Mouse (Mus musculus): ENCODE results near the gene Gm6588. TPM values are rescaled to one million over a fixed set of nuclear protein-coding genes. Genes with fewer than 3 reads are reported as not detected.

The Gm6588 gene
- total and polyA plus RNA-seq, 3 experiments = not detected

GRCm38 (mm10) chr5:112432033-112432432 lies 17.2 kb upstream of the Gm6588 start:
- no peaks in the 10 kb centered on the region for H3K27me3 ChIP-seq (ENCODE audit: control insufficient read depth in 1 of 2, insufficient read depth in 2 of 2, low read length in 2 of 2)
- TF ChIP-seq E2F4 (IDR thresholded peaks at IDR 0.05; ENCODE audit: borderline replicate concordance, low read depth, low read length) (no peak), MEF2A (IDR thresholded peaks at IDR 0.05; ENCODE audit: extremely low read depth, insufficient replicate concordance, low read depth, low read length, poor library complexity, severe bottlenecking) (no peak)

GRCm38 (mm10) chr5:112433004-112433403 lies 16.2 kb upstream of the Gm6588 start:
- H3K9ac ChIP-seq (ENCODE audit: control insufficient read depth, low read depth, low read length, poor library complexity, severe bottlenecking) = no peak overlapping the region
- H3K4me3 ChIP-seq (ENCODE audit: control insufficient read depth in 1 of 2, insufficient read depth in 1 of 2, low read depth in 2 of 2, low read length in 2 of 2) = no peak overlapping the region
- H3K9me3 ChIP-seq (replicated peaks; ENCODE audit: insufficient read depth, low read length) = no peaks in the 10 kb centered on the region
- H3K36me3 ChIP-seq (ENCODE audit: control insufficient read depth in 1 of 2, insufficient read depth in 2 of 2, low read length in 2 of 2) = no peaks in the 10 kb centered on the region
- DNase-seq (ENCODE audit: low read depth, low spot score) = peak; percentile 55
- TF ChIP-seq ZC3H11A (IDR thresholded peaks at IDR 0.05; ENCODE audit: low read depth, low read length) (peak; percentile 26; the same call in 1 of the 2 replicates), RCOR1 (IDR thresholded peaks at IDR 0.05; ENCODE audit: low read depth, low read length) (no peak), TAL1 (IDR thresholded peaks at IDR 0.05; ENCODE audit: low read length) (no peak), SIN3A (IDR thresholded peaks at IDR 0.05; ENCODE audit: low read length) (no peak), SMC3 (IDR thresholded peaks at IDR 0.05; ENCODE audit: low read depth, low read length) (peak; percentile 69), RAD21 (IDR thresholded peaks at IDR 0.05; ENCODE audit: low read depth, low read length) (peak; percentile 78), CTCF (IDR thresholded peaks at IDR 0.05 in 2 of 3, conservative IDR thresholded peaks at IDR 0.05 in 1 of 3; ENCODE audit: control insufficient read depth in 1 of 3, insufficient read depth in 1 of 3, low read depth in 2 of 3, low read length in 3 of 3, poor library complexity in 1 of 3, severe bottlenecking in 1 of 3) (peak; percentile 73 to 82 (median 73))
- no peak overlapping the region for H3K27ac ChIP-seq (ENCODE audit: control insufficient read depth, low read depth, low read length)
- no peaks in the 10 kb centered on the region for H3K27me3 ChIP-seq (ENCODE audit: control insufficient read depth in 1 of 2, insufficient read depth in 2 of 2, low read length in 2 of 2)
- H3K4me1 ChIP-seq (ENCODE audit: control insufficient read depth in 1 of 2, insufficient read depth in 2 of 2, low read length in 2 of 2) = no peaks in the 10 kb centered on the region
- no peaks in the 10 kb centered on the region for H3K79me2 ChIP-seq (ENCODE audit: control insufficient read depth, insufficient read depth, low read length, poor library complexity)

More at GRCm38 (mm10) chr5:112432033-112432432, 17.2 kb upstream of the Gm6588 start:
- Histone ChIP-seq H3K9ac (ENCODE audit: control insufficient read depth, low read depth, low read length, poor library complexity, severe bottlenecking) (no peak overlapping the region), H3K4me1 (ENCODE audit: control insufficient read depth in 1 of 2, insufficient read depth in 2 of 2, low read length in 2 of 2) (no peaks in the 10 kb centered on the region), H3K79me2 (ENCODE audit: control insufficient read depth, insufficient read depth, low read length, poor library complexity) (no peaks in the 10 kb centered on the region), H3K36me3 (ENCODE audit: control insufficient read depth in 1 of 2, insufficient read depth in 2 of 2, low read length in 2 of 2) (no peaks in the 10 kb centered on the region), H3K9me3 (replicated peaks; ENCODE audit: insufficient read depth, low read length) (no peaks in the 10 kb centered on the region), H3K27ac (ENCODE audit: control insufficient read depth, low read depth, low read length) (no peak overlapping the region), H3K4me3 (ENCODE audit: control insufficient read depth in 1 of 2, insufficient read depth in 1 of 2, low read depth in 2 of 2, low read length in 2 of 2) (no peak overlapping the region)
- DNase-seq (ENCODE audit: low read depth, low spot score) = no peak

GRCm38 (mm10) chr5:112438535-112438934 lies 10.7 kb upstream of the Gm6588 start:
- TF ChIP-seq CHD2 (IDR thresholded peaks at IDR 0.05; ENCODE audit: low read length) = no peak
- TF ChIP-seq MAFK (IDR thresholded peaks at IDR 0.05; ENCODE audit: borderline replicate concordance, low read depth, low read length) = no peak
- TF ChIP-seq SMC3 (IDR thresholded peaks at IDR 0.05; ENCODE audit: low read depth, low read length) = no peak
- no peak for TF ChIP-seq NRF1 (IDR thresholded peaks at IDR 0.05; ENCODE audit: insufficient read depth, low read depth, low read length, poor library complexity, severe bottlenecking)
- TF ChIP-seq CTCF (IDR thresholded peaks at IDR 0.05 in 2 of 3, conservative IDR thresholded peaks at IDR 0.05 in 1 of 3; ENCODE audit: control insufficient read depth in 1 of 3, insufficient read depth in 1 of 3, low read depth in 2 of 3, low read length in 3 of 3, poor library complexity in 1 of 3, severe bottlenecking in 1 of 3) = no peak
- TF ChIP-seq MYB (IDR thresholded peaks at IDR 0.05; ENCODE audit: low read depth, low read length) = no peak
- no peak for TF ChIP-seq JUND (IDR thresholded peaks at IDR 0.05; ENCODE audit: low read depth, low read length)
- no peak for TF ChIP-seq RCOR1 (IDR thresholded peaks at IDR 0.05; ENCODE audit: low read depth, low read length)
- TF ChIP-seq UBTF (IDR thresholded peaks at IDR 0.05; ENCODE audit: borderline replicate concordance, insufficient read depth, low read depth, low read length) = no peak
- TF ChIP-seq SIN3A (IDR thresholded peaks at IDR 0.05; ENCODE audit: low read length) = no peak
- TF ChIP-seq MXI1 (IDR thresholded peaks at IDR 0.05; ENCODE audit: low read depth, low read length) = no peak
- no peak for TF ChIP-seq ZMIZ1 (IDR thresholded peaks at IDR 0.05; ENCODE audit: low read depth, low read length)
- TF ChIP-seq ELF1 (IDR thresholded peaks at IDR 0.05; ENCODE audit: low read depth, low read length) = no peak
- TF ChIP-seq ZKSCAN1 (IDR thresholded peaks at IDR 0.05; ENCODE audit: low read depth, low read length) = no peak
- TF ChIP-seq MEF2A (IDR thresholded peaks at IDR 0.05; ENCODE audit: extremely low read depth, insufficient replicate concordance, low read depth, low read length, poor library complexity, severe bottlenecking) = no peak
- TF ChIP-seq USF2 (IDR thresholded peaks at IDR 0.05; ENCODE audit: borderline replicate concordance in 1 of 2, insufficient read depth in 1 of 2, low read depth in 1 of 2, low read length in 2 of 2) = no peak
- no peak for TF ChIP-seq POLR2AphosphoS5 (IDR thresholded peaks at IDR 0.05; ENCODE audit: borderline replicate concordance, low read depth, low read length)
- TF ChIP-seq E2F4 (IDR thresholded peaks at IDR 0.05; ENCODE audit: borderline replicate concordance, low read depth, low read length) = no peak
- TF ChIP-seq TBP (IDR thresholded peaks at IDR 0.05; ENCODE audit: low read depth, low read length) = no peak
- no peak for TF ChIP-seq EP300 (IDR thresholded peaks at IDR 0.05; ENCODE audit: low read depth in 1 of 2, low read length in 2 of 2)
- Histone ChIP-seq H3K4me3 (ENCODE audit: control insufficient read depth in 1 of 2, insufficient read depth in 1 of 2, low read depth in 2 of 2, low read length in 2 of 2) (no peak overlapping the region), H3K27me3 (ENCODE audit: control insufficient read depth in 1 of 2, insufficient read depth in 2 of 2, low read length in 2 of 2) (no peaks in the 10 kb centered on the region; a peak in 1 of 4 replicates), H3K36me3 (ENCODE audit: control insufficient read depth in 1 of 2, insufficient read depth in 2 of 2, low read length in 2 of 2) (no peaks in the 10 kb centered on the region), H3K9me3 (replicated peaks; ENCODE audit: insufficient read depth, low read length) (no peaks in the 10 kb centered on the region), H3K4me1 (ENCODE audit: control insufficient read depth in 1 of 2, insufficient read depth in 2 of 2, low read length in 2 of 2) (no peaks in the 10 kb centered on the region), H3K27ac (ENCODE audit: control insufficient read depth, low read depth, low read length) (no peak overlapping the region), H3K79me2 (ENCODE audit: control insufficient read depth, insufficient read depth, low read length, poor library complexity) (no peaks in the 10 kb centered on the region), H3K9ac (ENCODE audit: control insufficient read depth, low read depth, low read length, poor library complexity, severe bottlenecking) (no peak overlapping the region)
- DNase-seq (ENCODE audit: low read depth, low spot score) = no peak
